Mouse (Mus musculus): ENCODE data around the gene Usp31.

Gene Usp31

DNA sequence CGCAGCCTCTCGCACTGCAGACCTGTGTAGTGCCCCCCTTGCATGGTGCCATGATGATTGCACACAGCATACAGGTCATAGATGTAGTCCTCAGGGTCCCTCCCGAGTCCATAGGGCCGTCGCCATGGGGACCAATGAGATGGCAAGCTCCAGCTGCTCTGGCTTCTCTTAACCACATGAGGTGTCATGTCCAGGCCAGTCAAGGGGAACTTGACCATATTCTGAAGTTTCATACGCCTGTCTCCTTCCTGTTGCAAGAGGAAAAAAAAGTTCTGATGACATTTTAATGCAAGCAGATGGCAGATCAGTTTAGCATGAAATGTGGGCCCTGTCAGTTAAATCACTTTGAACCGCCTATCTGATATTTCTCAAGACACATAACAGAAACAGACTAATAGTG, 48.2 kb downstream of the Usp31 start:
- DNase-seq (ENCODE audit: low spot score): no peak

DNA sequence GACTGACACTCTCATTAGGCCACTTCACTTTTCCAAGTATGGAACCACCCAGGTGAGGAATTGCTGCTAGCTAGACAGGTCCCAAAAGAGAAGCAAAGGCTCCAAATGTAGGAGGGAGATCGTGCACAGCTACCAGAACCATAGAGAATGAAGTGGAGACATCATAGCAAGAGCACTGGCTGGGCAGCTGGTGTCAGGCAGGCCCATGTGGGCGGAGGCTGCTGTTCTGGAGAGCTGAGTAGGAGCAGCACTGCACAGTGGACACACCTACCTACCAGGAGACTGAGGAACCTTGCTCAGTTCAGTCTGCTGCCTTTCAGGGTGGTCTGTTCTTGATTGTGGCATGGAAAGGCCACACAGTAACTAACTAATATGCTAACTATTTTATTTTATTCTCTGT, 52.4 kb downstream of the Usp31 start:
- no peak for DNase-seq (ENCODE audit: low spot score)

DNA sequence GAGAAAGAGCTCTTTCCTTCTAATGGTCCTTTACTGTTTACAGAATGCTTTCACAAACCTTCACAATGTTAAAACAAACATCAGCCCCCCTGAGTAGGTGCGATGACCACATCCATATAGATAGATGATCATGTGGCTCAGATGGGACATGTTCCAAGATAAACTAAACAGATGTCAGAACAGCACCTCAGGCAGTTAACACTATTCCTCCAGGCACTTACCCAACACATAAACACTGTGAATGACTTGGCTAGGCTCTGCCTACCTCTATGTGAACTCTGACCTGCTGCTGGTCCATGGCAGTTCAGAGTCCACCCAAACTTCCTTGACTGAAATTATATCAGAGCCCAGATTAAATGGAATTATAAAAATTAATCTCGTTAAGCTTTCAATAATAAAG, 54.4 kb downstream of the Usp31 start:
- DNase-seq (ENCODE audit: low spot score): no peak

DNA sequence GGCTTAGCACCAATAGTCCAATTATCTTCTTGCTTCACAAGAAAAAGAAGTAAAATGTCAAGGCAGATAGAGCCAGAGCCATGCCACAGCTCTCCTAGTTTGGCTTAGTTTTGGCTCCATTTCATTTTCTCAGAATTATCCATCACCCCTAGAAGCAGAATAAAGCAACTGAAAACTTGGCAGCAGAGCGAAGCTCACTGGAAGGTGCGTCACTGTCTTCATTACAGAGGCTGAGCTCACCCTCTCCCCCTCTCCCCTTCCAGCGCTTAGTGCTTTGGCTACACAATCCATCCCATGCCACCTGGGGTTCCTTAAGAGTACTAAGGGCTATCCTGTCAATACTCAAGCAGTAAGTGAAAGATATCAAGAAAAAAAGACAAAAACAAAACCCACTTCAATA, 56.3 kb downstream of the Usp31 start:
- DNase-seq (ENCODE audit: low spot score): no peak

DNA sequence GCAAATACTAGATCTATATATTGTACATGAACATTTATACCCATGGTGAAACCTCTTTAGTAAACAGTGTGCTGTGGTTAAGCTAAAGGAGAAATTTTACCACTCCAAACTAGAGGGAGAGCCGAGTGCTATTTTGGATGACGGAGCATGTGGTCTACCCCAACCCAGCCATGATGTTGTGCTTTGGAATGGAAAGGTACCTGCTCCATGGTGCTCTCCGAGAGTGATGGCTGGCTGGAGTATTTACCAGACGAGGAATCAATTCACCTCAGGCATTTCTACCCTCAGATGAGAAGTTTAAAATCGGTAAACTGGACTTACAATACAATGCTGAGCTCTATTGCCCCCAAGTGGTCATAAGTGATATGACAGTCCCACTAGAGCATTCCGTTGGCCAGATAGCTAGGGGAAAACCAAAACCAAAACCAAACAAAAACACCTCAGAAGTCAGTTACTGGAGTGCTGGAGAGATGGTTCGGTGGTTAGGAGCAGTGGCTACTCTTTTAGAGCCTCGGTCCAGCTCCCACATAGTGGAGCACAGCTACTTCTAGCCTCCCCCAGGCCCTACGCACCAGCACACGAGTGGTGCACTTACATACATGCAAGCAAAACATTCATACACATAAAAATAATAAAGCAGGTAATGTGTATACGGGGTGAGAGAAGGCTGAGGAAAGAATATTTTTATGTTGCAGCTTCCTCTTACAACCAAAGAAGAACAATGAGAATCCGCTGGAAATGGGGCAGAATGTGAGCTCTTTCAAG, 65.9 kb downstream of the Usp31 start:
- peak; percentile 59 for DNase-seq (ENCODE audit: low spot score)

DNA sequence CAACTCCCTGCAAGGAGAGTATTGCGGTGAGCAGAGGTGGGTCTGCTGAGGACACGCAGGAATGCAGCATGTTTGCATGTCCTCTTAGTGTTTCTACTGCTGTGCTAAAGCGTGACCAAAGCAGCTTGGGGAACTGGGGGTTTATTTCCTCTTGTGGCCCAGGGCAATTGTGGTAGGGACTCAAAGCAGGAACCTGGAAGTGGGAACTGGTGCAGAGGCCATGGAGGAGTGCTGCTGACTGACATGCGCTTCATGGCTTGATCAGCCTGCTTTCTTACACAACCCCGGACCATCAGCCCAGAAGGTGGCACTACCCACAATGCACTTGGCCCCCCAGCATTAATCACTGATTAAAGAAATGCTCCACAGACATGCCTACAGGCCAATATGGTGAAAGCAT, 70.3 kb downstream of the Usp31 start:
- no peak for DNase-seq (ENCODE audit: low spot score)

DNA sequence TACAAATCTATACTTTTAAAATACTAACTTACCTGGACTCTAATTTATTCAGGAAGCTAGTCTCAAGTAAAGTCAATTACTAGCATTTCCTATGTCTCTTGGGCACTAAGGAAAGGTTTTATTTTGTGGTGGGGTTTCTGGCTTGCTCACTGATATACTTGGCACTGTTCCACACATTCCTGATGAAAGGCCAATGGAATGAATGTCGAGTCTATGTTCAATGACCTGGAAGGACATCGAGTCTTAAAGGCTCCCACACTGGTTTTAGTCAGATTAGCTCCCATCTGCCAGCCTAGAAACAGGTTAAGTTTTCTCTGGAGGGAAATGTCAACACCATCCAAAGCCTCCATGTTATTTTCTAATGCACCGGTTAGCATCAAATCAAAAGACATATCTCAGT, 72.8 kb downstream of the Usp31 start:
- DNase-seq (ENCODE audit: low spot score): no peak

DNA sequence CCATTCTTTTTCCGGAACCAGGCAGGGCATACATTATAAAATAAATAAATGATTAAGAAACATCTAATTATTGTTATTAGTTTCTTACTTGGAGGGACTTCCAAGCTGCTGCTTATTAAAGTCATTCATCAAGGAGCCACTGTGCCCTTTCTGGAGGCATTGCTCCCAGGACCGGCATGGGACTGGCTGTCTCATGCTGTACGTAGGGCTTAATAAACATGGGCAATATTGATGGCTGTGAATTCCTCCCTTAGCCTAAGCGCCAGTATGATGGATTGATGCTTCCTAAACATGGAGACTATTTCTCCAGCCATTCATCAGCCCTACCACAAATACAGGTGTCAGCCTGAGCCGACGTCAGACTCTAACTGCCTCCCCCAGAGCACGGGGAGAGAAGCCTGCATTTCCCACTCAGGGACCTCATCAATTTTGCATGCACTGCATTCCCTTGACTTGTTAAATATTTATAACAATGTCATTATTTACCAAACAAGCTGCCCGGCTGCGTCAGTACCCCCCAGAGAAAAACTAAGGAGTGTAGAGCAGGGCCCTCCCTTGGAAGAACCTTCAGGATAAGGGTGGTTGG, 84.1 kb downstream of the Usp31 start:
- no peak for DNase-seq (ENCODE audit: low spot score)

DNA sequence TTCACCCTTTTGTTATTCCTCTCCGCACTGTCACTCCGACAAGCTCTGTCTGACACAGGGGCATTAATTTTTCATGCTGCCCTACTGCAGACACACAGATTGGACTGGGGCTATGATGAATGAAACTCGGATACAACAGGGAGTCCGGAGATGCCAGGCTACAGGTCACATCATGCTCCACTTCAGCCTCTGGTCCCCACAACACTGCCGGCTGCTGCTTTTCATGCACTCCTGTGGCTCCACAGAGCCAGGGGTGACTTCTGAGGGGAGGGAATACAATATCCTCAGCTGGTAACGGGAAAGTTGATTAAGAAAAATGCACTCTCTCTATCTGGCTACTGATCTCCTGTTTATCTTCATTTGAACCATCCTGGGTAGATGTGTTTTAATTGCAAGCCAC, 84.6 kb downstream of the Usp31 start:
- DNase-seq (ENCODE audit: low spot score): no peak

DNA sequence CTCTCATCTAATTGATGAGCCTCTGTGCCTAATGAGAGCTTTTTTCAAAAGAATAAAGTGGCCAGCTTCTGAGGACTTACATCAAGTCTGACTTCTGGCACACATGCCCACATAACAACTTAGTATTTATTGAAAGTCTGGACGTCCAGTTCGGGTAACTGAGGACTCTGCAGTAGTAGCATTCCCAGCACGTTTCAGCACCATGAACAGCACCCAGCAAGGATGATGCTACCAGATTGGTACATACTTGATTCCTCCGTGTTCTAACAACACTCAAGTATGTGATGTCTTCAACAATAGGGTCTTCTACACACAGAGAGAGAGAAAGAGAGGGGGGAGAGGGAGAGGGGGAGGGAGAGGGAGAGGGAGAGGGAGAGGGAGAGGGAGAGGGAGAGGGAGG, 105.4 kb downstream of the Usp31 start:
- peak; percentile 14 for DNase-seq (ENCODE audit: low spot score)

DNA sequence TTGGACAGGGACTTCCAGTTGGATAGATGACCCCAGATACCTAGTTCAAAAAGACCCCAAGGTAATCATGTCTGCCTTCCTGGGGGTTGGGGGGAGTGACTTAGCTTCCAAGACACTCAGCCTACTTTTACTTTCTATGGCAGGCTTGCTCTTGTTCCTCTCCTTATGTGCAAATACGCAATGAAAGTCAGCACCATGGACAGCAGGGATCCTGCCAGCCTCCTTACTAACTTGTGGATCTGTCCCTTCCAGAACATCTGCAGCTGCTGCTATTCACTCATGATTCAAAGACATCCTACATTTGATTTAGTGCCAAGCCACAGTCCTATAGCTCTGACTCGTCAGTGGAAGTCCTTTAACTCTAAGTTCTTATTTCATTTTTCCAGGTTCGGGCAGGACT, 110.7 kb downstream of the Usp31 start:
- peak; percentile 36 for DNase-seq (ENCODE audit: low spot score)

DNA sequence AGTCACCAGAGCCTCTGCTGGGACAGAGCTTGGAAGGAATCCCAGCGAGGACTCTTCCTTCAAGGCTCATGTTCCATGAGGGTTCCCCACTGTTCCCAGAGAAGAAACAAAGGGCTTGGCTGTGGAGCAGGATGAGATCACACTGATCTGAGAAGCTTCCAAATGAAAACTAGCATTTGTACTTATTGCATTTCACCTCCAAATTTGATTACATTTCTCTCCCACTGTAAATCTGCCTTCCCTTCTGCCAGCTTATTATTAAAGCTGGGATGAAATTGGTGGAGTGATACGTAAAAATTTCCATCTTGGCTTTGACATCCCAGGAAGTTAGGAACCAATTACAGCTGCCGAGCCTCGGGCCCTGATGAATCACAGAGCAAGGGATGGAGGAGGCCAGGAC, 111.6 kb downstream of the Usp31 start:
- DNase-seq (ENCODE audit: low spot score): no peak

DNA sequence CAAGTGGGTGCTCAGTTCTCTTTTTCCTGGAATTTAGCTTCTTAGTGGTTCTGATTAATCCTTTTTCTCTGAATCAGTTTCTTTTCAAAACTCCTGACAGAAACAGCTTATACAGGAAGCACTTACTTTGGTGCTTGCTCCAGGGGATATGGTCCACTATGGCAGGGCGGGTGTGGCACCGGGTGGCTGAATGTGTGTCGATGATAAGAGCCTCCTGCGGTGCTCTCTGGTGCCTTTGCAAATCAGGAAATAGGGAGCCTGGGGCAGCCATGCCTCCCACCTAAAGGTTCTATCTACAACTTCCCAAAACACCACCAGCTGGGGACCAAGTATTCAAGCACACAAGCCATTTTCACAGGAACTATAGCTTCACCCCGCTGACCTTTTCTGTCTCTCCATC, 112.0 kb downstream of the Usp31 start:
- DNase-seq (ENCODE audit: low spot score): no peak

DNA sequence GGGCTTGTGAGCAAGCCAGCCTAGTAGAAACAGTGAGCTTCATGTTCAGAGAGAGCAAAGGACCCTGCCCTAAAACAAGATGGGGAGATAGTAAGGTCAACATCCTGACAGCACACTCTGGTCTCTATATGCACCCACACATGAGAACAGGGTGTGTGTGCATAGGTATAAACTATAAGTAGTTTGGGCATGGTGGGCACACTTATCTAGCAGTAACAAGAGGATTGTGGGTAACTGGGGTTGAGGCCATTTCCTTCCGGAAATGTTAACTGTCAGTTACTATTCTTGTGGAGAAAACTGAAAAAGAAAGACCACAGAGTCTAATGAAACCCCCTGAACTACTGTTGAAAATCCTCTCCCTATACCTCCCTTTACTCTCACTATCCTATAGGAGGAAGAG, 112.4 kb downstream of the Usp31 start:
- no peak for DNase-seq (ENCODE audit: low spot score)
